Mouse (Mus musculus) thymus, postnatal 36 days (tissue): Measurements from ENCODE around the gene Fpgt.

Experiments used
- DNase-seq, 2 experiments: peaks; one replicate each; pipeline ENCODE4 v3.0.0; 2022; ENCODE audit warnings: mixed read lengths in 2 of 2

Gene Fpgt

GRCm38 (mm10) chr3:155093116-155093956 lies at the start of gene Fpgt, which contains the start of gene Lrriq3:
Gene Fpgt (minus strand): TSS chr3:155093403.
Gene Lrriq3 (plus strand): TSS chr3:155093434.
- peak; percentile 76 to 84 for DNase-seq

GRCm38 (mm10) chr3:155141047-155141446 lies 47.8 kb upstream of the Fpgt start:
- DNase-seq = no peak

- no peak for DNase-seq
Measured at GRCm38 (mm10) chr3:155137737-155138136, 44.5 kb upstream of the Fpgt start.

- no peak for DNase-seq
Measured at GRCm38 (mm10) chr3:155105957-155106356, 12.8 kb upstream of the Fpgt start.

- no peak for DNase-seq
Measured at GRCm38 (mm10) chr3:155099266-155099665, 6.1 kb upstream of the Fpgt start.

- no peak for DNase-seq
Measured at GRCm38 (mm10) chr3:155092081-155092480, 1.1 kb downstream of the Fpgt start.

- no peak for DNase-seq
Measured at GRCm38 (mm10) chr3:155077908-155078307, 15.3 kb downstream of the Fpgt start.

GRCm38 (mm10) chr3:155059449-155059822 lies 33.8 kb downstream of the Fpgt start:
- DNase-seq = no peak

GRCm38 (mm10) chr3:155058800-155059448 lies 34.3 kb downstream of the Fpgt start:
- no peak for DNase-seq

- no peak for DNase-seq
Measured at GRCm38 (mm10) chr3:155057566-155057965, 35.6 kb downstream of the Fpgt start.

- no peak for DNase-seq
Measured at GRCm38 (mm10) chr3:155056606-155057005, 36.6 kb downstream of the Fpgt start.

GRCm38 (mm10) chr3:155055231-155055916 lies 37.8 kb downstream of the Fpgt start, which contains the start of gene Tnni3k:
Gene Tnni3k (minus strand): TSS chr3:155055407.
- no peak for DNase-seq

- no peak for DNase-seq
Measured at GRCm38 (mm10) chr3:155053189-155053588, 40.0 kb downstream of the Fpgt start.

- DNase-seq = no peak
Measured at GRCm38 (mm10) chr3:155052021-155052420, 41.2 kb downstream of the Fpgt start.

GRCm38 (mm10) chr3:155039012-155039836 lies 54.0 kb downstream of the Fpgt start:
- DNase-seq = no peak
